Mouse (Mus musculus): ENCODE results near the gene Neu2. TPM values are rescaled to one million over a fixed set of nuclear protein-coding genes. Genes with fewer than 3 reads are reported as not detected.

Gene Neu2
- not detected for polyA plus RNA-seq (2017; shearing (Covaris generic))

GRCm38 (mm10) chr1:87509561-87510165 lies at the start of gene Neu2:
Neu2 (plus strand) TSS chr1:87509889.

GRCm38 (mm10) chr1:87469971-87470370 lies 39.7 kb upstream of the Neu2 start, which contains the start of gene Snorc:
Snorc (plus strand) TSS chr1:87470271.

GRCm38 (mm10) chr1:87573800-87574215 lies 64.1 kb downstream of the Neu2 start, which contains the start of gene Ngef:
Ngef (minus strand) TSS chr1:87573870.

GRCm38 (mm10) chr1:87620211-87620668 lies 110.6 kb downstream of the Neu2 start, which contains the start of gene Inpp5d:
Inpp5d (plus strand) TSS chr1:87620312.

Other genes starting within 250 kb of the Neu2 start
- not detected for gene Efhd1, start 245.5 kb upstream of the Neu2 start, polyA plus RNA-seq (2017; shearing (Covaris generic))
- 64.5 TPM for gene Gigyf2, start 182.9 kb upstream of the Neu2 start, polyA plus RNA-seq (2017; shearing (Covaris generic))
- 1.7 TPM for gene Kcnj13, start 115.2 kb upstream of the Neu2 start, polyA plus RNA-seq (2017; shearing (Covaris generic))
- not detected for gene Snorc, start 39.6 kb upstream of the Neu2 start, polyA plus RNA-seq (2017; shearing (Covaris generic))
- gene Ngef, start 64.0 kb downstream of the Neu2 start, polyA plus RNA-seq (2017; shearing (Covaris generic)): not detected
- gene Inpp5d, start 110.4 kb downstream of the Neu2 start, polyA plus RNA-seq (2017; shearing (Covaris generic)): 223 TPM
- 60.8 TPM for gene Atg16l1, start 246.0 kb downstream of the Neu2 start, polyA plus RNA-seq (2017; shearing (Covaris generic))

Measured in effector memory CD4-positive, alpha-beta T cell, adult 5 months (primary cell).